Mouse (Mus musculus) heart, adult 18-20 months (tissue): Measurements from ENCODE around the gene Prmt8. TPM values are rescaled to one million over a fixed set of nuclear protein-coding genes. Genes with fewer than 3 reads are reported as not detected.

ENCODE experiments used
- DNase-seq, 2 experiments: peaks; one replicate each; pipeline ENCODE4 v3.0.0; 2021 to 2022; ENCODE audit warnings: mixed read lengths in 1 of 2
- long read RNA-seq, 2 experiments: library from polyadenylated mRNA; stranded (forward); transcript quantifications; one replicate each; pipeline ENCODE4 v2.0.0; 2021
- total RNA-seq, 2 experiments: library from RNA; stranded (reverse); gene quantifications; 2 replicates each; pipeline ENCODE4 v1.2.3; 2021

The Prmt8 gene
- not detected for total RNA-seq
- long read RNA-seq, experiment 1, result 0 reads
- long read RNA-seq, experiment 2, result 0 reads

DNA sequence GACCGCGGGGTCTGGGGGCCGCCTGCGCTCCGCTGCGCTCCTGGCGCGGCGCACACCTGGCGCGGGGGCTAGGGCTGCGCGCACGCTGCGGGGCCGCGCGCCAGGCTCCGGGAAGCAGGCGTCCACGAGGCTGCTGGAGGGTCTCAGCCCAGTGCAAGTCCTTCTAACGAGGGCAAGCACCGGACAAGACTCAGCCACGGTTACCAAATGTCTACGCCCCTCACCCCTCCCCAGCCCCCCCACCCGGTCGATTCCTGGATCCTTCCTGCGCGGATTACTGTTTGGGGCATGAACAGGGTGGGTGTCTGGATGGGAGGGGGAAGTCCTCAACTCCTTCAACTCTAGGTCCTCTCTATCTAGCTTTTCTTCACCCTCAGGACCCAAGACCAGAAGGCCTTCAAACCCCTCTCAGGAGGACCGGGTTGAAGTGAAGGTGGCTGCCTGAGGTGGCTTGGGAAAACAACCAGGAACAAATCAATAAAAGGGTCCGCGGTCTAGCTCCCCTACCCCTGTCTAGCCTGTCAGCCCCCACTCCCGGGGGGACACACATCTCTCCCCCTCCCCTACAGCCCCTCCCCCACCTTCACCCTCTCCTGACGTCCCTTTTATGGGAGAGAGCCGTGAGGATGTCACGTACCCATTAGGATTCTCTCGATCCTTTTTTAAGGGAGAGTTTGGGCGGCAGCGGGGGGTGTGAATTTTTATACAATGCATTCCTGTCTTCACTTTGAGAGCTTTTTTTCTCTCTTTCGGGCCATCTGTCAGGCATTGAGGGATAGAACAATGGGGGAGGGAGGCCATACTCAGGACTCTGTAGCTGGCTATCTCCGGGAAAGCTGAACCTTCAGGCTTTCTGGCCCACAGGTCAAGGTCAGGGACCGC, at the start of gene Prmt8:
Gene Prmt8, minus strand, starts transcription at position 198 of the 882 bp plus-strand sequence.
- DNase-seq, result no peak

DNA sequence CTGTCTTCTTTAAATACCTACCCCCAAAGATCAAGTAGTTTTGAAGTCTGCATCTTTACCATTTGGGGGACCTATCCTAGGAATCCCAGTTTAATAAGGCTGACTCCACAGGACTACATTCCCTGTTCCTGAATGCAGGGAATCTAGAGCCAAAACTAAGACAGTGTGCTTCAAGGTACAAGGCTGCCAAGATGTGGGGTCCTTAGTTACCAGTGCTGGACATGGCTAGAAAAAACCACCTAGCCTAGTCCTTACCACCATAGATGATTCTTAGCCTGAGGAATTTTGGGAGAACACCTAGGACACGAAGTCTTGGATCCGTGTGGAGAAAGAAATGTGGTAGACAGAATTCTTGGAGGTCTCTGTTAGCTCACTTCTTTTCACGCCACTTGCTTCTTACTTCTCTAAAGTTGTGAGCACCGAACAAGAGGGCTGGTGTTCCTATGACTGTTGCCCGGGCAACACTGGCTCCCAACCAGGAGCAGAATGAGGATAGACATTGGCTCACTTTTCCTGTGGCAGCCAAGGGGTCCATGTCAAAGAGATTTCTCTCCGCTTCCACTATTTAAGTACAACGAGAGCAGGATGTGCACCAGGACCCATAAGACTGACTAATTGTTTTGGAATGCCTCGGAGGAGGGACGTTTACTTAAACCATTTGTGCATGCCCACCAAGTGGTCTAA, 33.9 kb upstream of the Prmt8 start:
- DNase-seq, result no peak

DNA sequence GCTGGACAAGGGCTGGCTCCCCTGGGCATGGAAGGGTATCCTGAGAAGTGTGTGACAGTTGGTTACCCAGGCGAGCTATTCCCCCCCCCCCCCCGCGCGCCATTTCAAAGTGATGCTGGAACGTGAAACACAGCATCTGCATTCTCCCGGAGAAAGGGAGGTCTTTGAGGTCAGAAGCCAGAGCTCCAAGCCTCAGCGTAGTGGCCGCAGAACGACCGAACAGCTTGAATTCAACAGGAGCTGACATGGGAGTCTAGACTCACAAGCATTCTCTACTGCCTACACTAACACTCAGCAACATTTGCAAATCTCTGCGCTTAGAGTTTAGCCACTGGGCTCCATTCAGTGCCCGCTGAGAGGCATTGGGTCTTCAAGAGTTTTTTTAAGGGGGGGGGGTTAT, 32.9 kb upstream of the Prmt8 start:
- DNase-seq, result no peak

DNA sequence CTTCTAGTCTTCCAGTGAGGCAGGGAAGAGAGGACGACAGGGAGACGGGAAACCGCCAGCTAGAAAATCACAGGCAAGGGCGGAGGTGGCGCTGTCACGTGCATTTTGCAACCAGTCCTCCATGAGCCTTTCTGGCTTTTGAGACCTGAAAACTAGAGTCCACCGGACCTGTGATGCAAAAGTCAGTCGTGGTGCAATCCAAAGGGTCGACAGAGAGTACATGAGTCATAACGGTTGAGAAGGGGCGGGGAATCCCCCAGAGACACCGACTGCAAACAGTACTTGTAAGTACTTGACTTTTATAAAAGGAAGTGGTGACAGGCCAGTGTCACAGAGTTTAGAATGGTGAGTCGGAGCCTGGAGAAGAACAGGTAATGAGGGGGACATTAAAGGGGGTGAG, 20.8 kb upstream of the Prmt8 start:
- no peak for DNase-seq

DNA sequence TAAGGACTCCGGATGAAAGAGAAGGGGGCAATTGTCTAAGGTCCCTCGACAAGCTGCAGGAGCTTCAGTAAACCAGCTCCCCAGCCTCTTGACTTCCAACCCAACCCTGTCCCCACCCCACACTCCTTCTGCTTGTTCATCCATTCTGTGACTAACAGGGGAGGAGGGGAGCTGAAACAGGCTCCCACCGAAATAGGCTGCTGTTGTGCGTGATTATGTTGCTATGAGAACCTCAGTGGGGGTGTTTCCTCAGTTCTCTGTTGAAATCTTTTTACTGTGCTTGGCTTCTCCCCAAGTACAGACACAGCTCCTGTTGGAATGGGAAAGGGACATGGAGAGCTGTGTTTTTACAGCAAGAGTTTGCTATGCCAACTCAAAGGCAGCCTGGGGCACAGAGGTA, 1.5 kb upstream of the Prmt8 start:
- no peak for DNase-seq

DNA sequence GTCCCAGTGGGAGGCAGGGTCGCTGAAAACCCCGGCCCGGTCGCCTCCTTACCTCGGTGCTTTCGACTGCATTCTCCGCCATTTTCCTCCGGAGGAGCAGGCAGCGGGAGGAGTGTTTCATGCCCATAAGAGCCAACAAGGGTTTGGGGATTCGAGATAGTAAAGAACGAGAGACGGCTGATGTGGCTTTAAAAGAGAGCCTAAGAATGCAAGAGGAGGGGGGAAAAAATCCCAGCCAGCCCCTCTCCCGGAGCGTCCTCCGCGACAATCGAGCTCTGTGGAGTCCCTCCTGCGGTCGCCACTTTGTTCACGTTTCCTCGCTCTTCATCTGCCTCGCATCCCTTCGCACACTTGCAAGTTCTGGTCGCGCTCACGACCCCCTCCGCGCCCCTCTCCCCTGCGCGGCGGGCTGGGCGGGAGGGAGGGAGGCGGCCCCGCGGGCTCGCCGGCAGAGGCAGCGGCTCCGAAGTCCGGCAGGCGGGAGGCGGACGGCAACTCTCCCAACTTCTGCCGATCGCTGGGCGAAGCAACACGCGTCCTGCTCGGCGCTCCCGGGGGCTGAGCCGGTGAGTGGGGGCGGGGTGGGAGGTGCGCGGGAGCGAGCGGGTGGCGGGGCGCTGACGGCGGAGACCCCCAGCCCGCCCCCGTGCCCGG, 524 bp downstream of the Prmt8 start:
- no peak for DNase-seq

DNA sequence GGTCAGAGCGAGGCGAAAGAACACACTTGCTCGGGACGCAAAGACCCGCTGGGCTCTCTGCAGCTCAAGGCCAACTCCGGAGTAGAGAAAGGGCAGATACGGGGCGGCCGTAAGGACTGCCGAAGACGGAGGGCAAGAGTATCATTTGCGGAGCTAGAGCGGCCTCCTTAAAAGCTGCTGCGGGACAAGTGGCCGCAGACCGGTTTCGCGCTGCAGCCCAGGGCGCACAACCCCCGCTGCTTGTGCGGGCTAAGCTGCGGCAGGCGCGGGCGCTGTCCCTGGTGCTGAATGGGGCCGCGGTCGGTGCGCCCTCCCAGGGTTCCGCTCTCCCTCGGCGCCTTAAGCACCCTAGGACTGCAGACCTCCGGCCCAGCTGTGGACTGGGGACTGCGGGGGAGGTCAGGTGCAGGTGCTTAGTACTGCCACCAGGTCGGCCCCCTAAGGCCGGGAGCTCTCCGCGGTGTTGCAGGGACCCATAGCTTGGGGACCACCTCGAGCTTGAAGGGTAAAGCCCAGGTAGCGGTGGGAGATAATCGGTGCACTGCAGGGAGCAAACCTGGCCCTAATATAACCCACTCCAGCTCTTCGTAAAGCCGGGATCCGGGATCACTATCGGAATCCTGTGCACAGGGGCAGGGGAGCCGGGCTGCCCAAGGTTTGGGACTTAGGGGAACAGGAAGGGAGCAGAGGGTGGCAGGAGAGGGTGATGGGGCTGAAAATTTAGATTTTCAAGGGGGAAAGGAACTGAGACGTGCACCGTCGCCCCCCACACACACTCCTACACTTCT, 1.4 kb downstream of the Prmt8 start:
- DNase-seq, result peak; percentile 15 to 44

DNA sequence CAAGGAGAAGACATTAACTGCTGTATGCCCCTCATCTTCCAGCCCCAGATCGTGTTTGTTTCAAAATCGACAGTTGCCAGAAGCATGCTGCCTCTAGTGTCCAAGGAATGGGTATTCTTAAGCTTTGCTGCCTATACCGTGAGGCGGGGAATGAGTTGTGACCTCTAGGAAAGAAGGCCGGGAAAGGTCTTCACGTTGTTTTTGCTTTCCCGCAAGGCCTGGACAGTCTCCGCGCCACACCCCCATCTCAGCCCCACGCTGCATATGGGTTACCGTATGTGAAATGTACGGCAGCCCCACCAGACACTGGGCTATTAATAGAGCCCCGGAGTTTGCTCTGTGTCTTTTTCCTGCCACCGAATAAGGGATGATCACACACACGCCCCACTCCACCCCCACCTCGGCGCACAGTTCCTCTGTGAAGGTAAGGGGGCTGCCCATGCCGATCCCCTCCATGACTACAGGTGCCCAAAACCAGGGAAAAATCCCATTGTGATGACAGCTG, 2.0 kb downstream of the Prmt8 start:
- no peak for DNase-seq

DNA sequence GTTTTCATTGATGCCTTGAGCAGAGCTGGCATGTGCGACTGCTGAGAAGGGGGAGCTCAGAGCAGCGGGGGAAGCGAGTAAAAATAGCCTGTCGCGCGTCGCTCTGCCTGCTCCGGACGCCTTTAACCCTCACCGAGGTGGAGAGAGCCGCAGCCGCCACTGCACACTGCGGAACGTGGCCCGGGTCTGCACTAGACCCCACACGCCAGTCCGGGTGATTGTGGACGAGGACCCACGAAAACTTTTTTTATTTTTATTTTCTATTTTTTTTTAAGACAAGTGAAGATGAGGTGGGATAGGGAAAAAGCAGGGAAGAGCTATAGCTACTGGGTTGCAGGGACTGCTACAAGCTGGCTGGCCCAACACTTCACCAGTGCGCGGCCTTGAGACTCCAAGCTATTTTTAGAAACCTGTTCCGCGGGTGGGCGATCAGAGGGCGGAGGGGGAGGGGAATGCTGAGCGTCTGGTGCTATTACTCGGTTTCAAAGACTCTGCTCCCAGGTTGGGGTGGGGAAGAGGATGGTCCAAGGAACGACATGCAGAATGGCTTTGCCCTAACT, 2.6 kb downstream of the Prmt8 start:
- peak in 1 of 2 experiments; percentile 13 for DNase-seq

DNA sequence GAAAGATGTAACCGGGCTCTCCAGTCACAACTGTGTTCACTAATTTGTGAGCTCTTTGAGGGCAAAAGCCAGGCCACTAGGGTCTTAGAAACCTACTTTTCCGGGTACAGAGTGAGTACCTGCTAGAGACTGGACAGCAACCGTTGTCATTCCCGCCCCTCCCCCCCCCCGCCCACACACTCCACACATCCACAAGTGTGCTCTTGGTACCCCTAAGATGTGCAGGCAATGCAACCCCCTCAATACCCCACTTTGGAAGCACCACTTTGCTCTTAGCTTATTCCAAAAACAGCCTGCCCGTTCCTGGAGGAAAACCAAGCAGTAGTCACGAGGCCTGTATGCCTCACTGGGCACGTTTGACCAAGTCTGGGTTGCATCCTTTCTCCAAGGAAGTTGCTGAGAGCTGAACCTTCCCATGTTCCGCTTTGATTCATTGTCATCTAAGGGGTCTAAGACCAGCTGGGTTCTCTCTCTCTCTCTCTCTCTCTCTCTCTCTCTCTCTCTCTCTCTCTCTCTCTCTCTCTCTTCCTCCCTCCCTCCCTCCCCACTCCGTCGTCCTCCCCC, 3.1 kb downstream of the Prmt8 start:
- no peak for DNase-seq

DNA sequence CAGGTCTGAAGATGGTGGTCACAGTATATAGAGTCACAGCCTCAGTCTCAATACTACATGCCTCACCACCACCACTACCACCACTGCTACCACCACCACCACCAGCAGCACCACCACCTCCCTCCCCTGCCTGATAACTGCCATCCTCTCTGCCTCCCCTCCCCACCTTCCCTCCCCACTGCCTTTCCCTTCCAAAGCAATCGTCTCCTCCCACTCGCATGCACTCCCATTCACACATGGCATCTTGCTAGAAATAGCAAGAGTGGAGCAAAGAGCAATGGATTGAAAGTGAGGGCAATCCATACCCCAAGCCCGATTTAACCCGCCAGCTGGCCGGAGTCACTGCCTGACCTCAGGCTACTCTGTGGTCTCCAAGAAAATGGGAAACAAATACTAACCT, 3.7 kb downstream of the Prmt8 start:
- DNase-seq, result no peak

DNA sequence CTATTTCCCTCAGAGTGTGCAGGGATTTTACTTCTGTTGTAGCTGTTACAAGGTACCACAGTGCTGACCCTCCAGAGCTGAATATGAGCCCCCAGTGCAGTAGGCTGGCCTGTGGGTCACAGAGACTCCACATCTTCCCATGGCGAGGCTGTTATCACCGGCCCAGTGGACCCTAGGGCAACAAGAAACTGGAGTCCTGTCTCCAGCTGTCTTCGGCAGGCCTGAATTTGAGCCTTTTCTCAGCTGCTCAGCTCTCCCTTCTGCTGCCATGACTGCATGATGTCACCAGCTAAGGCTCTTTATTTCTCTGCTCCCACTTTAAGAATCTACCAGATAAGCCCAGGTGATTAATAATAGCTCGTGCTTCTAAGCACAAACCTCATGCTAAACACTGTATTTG, 11.0 kb downstream of the Prmt8 start:
- DNase-seq, result no peak

DNA sequence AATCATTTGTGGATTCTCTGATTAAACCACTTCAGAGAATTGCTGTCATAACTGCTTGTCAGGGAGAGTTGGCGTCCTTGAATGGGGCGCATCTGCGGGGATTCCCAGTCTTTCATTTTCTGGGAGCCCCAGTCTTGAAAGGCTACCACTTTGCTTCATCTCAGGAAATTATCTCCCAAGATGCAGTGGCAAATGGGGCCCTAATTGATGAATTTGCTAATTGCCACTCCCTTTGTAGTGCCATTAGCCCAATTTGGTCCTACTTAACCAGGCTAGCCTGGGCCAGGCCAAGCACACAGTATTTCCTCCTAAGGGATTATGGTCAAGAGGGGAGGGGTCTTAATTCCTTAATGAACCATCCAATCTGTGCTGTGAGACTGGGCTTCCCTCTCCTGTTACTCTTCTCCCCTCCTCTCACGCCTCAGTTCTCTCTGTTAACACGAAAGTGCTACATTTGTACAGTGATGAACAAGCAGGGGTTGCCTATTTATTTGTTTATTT, 11.6 kb downstream of the Prmt8 start:
- no peak for DNase-seq

DNA sequence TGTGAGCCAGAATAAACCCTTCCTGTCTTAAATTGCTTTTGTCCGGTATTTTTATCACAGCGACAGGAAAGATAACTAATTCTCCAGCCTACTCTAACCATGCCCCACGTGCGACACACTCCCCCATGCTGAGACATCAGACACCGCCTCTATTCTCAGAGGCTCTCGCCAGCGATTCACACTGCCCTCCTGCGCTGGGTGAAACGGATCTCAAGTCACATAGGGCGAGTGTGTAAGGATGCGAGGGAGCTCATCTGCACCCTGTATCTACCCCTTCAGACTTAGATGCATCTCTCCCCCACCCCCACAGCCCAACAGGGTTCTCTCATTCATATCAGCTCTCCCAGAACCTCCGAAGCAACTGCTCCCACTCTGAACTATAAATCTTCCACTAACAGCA, 12.4 kb downstream of the Prmt8 start:
- no peak for DNase-seq

DNA sequence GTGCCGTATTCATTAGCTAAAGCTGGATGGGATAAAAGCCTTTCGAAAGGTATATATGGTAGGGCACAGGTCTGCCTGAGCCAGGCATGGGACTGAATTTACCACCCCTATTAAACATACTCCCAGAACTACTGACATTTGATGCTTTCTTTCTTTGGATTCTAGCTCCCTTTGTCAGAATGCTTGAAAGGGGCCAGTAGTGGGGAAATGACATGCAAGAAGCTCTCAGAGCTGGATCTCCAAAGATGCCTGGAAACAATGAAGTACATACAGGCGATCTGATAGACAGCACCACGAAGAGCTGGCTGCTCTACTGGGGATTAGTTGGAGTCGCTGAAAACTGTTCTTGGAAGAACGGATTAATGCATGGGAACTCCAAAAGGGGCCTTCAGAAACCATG, 16.0 kb downstream of the Prmt8 start:
- DNase-seq, result no peak

DNA sequence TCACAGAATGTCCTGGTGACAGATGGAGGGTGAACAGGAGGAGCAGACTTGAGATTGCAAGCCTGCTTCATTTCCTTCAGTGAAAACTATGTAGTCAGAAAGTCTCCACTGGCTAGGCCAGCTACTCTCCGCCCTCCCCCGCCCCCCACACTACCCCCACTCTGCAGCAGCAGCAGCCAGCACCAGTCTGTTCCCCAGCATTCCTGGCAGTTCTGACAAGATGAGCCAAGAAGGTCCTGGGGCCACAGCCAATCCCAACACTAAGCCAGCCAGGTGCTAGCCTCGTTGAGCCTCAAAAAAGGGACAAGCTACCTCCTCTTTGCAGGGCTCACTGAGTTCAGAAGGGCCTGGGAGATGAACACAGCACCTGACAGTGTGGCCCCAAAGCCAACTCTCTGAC, 16.6 kb downstream of the Prmt8 start:
- DNase-seq, result peak; percentile 5 to 13

DNA sequence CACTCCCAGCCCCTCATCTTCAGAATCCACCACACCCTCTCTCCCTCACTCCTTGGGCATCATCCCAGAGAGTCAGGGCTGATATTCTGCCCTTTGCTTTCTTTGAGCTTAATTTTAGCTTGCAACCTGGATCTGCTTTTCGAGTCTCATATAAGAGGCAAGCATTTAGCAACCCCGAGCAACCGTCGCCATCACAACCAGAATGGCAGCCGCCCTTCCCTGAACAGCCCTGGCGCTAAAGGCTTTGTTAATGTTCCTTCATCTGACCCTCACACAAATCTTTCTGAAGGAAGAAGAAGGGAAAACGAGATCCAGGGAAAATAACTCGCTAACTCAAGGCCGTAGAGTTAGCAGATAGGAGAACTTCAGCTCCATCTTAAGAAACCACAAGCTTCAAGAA, 17.8 kb downstream of the Prmt8 start:
- no peak for DNase-seq

DNA sequence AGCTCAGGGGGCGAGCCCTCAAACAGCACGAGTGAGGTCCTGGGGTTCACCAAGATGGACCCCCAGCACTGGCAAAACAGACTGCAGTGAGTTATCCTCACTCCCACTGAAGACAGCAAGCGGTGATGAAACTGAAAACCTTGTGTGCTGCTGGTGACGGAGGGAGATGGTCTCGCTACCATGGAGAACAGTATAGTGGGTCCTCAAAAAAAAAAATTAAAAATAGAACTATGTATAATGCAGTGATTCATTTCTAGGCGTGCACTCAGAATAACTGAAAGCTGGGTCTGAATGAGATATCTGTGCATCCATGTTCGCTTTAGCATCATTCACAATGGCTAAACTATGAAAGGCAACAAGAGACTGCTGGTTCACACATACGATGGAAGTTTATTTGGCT, 20.5 kb downstream of the Prmt8 start:
- DNase-seq, result no peak

DNA sequence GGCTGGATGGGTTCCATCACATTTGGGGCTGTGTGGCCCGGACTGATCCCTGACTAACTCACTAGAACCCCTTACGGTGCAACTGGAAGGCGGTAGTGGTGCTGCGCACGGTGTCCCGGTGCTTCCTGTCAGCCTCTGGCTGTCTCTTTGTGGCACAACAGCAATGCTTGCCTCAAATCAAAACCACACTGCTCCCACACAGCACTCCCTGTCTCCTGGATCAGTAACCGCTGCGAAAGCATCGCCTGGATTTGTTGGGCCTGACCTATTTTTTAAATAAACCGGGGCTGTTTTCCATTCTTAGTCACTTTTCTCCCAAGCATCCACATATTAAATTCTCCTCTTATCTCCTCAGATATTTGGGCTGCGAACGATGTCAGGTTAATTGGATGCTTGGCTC, 27.0 kb downstream of the Prmt8 start:
- DNase-seq, result no peak

DNA sequence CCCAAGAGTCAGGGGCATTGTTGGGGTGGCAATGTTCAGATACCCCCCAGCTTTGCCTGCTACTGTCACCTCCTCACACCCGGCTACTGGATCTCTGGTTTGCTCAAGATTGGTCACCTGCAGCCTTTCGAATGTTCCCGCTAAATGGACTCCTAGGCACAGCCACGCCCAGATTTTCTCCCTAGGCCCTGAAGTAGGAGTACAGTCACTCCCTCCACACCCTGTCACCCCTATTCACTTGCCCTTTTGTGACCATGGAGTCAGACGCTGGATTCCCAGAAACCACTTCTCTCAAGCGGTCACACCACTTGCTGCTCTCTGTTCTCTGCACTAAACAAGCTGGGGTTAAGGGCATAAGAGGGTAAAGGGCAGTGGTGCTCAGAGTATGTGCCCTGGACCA, 28.1 kb downstream of the Prmt8 start:
- no peak for DNase-seq

DNA sequence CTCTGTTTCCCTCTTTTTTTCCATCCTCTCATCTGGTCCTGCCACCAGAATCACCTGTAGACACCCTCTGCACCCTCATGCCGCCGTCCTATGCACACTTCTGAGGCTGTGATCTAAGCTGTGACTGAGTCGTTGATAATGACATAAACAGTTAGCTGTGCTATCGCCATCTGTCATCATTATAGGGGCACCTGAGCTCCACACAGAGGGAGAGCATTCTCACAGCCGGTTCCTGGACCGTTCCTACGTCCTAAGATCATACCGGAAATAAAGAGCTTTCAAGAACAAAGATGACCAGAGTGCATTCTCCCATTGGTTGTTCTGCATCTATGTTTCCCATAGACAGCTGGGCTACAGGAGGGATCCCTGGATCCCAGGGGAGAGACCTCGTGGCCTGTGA, 28.6 kb downstream of the Prmt8 start:
- no peak for DNase-seq
